12 mouse cellular contexts compared by ENCODE assay signal in the genomic region with DNA sequence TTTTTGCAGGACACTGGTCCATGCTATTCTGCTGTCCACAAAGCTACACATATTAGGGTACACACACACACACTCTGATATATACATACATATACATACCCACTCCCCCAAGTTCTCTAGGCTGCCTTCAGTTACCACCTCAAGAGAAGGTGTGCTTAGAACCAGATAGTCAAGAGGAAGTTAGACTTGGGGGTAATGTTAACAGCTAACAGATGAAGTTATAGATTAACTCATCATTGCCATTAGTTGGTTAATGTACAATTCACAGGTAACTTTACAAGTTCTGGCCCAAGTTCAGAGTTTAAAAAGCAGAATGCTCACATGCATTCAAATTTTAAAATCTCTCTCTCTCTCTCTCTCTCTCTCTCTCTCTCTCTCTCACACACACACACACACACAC.
"Had no signal": no experiment of that assay in that cellular context is flagged by ENCODE, and none has a peak within 500 bp of the region (broad histone marks: within the 10 kb centered on the region; RNA-seq: fewer than 3 reads in every experiment).

No protein-coding gene starts in this region.

- H3K27me3 ChIP-seq: hindbrain, embryonic 15.5 days; limb, embryonic 12.5 days; neural tube, embryonic 12.5 days had no signal

- H3K4me1 ChIP-seq: hindbrain, embryonic 15.5 days; neural tube, embryonic 12.5 days had no signal

- H3K9me3 ChIP-seq: hindbrain, embryonic 15.5 days; limb, embryonic 12.5 days; neural tube, embryonic 12.5 days had no signal

- H3K4me2 ChIP-seq: hindbrain, embryonic 15.5 days; limb, embryonic 12.5 days; neural tube, embryonic 12.5 days had no signal

- ATAC-seq: lung, postnatal 0 days had no signal

- H3K27ac ChIP-seq: hindbrain, embryonic 15.5 days; limb, embryonic 12.5 days; liver, embryonic 14.5 days; neural tube, embryonic 12.5 days had no signal

- H3K36me3 ChIP-seq: hindbrain, embryonic 15.5 days; limb, embryonic 12.5 days; neural tube, embryonic 12.5 days had no signal

- H3K9ac ChIP-seq: hindbrain, embryonic 15.5 days; limb, embryonic 12.5 days; liver, embryonic 14.5 days; neural tube, embryonic 12.5 days had no signal

- H3K4me3 ChIP-seq: hindbrain, embryonic 15.5 days; limb, embryonic 12.5 days; neural tube, embryonic 12.5 days had no signal

- DNase-seq: layer of hippocampus, adult 9-11 months; lung, adult 2 months; lung, postnatal 36 days; midbrain, embryonic 14.5 days; spleen, adult 18-20 months; thymus, adult 18-20 months; thymus, postnatal 14 days had no signal
